Mouse (Mus musculus): ENCODE results near the gene Fam135a.

- TF ChIP-seq POLR2A (IDR thresholded peaks at IDR 0.05; ENCODE audit: insufficient read depth, low read depth, low read length) (no peak), CTCF (IDR thresholded peaks at IDR 0.05) (no peak)
Observed at GRCm38 (mm10) chr1:24090603-24091002, 9.5 kb downstream of the Fam135a start.
